Mouse (Mus musculus) C3H10T1/2 (cell line): Measurements from ENCODE around the gene Zbtb41. TPM values are rescaled to one million over a fixed set of nuclear protein-coding genes. Genes with fewer than 3 reads are reported as not detected.

Experiments
- polyA plus RNA-seq, 2 experiments: library from polyadenylated mRNA; unstranded; fragments of >200 nt; fragmentation: generic; extraction: Trizol; gene quantifications; one replicate each; pipeline ENCODE4 v1.2.1; 2012; ENCODE audit warnings: missing spikeins in 2 of 2

Zbtb41 gene
- polyA plus RNA-seq: under 1 TPM; 0.09 to 0.76 TPM

GRCm38 (mm10) chr1:139421875-139422791 lies at the start of gene Zbtb41:
Gene Zbtb41 (plus strand): TSS chr1:139422288.

GRCm38 (mm10) chr1:139376638-139377286 lies 45.3 kb upstream of the Zbtb41 start, which contains the start of gene Crb1:
Gene Crb1 (minus strand): TSS chr1:139377100.

GRCm38 (mm10) chr1:139454340-139455225 lies 32.5 kb downstream of the Zbtb41 start, which contains the start of gene Aspm:
Gene Aspm (plus strand): TSS chr1:139454772.

GRCm38 (mm10) chr1:139501258-139501752 lies 79.2 kb downstream of the Zbtb41 start, which contains the start of gene F13b:
Gene F13b (plus strand): TSS chr1:139501702.

Other genes with a start within 250 kb of the Zbtb41 start
- not detected for gene Crb1, start 45.2 kb upstream of the Zbtb41 start, polyA plus RNA-seq
- gene Aspm, start 32.5 kb downstream of the Zbtb41 start, polyA plus RNA-seq: 1 to 10 TPM in 1 of 2 experiments, under 1 TPM in 1; 0.19 to 5.5 TPM
- gene F13b, start 79.4 kb downstream of the Zbtb41 start, polyA plus RNA-seq: not detected
- not detected for gene Cfhr1, start 138.0 kb downstream of the Zbtb41 start, polyA plus RNA-seq